Mouse (Mus musculus): ENCODE data around the gene Smc4. TPM values are rescaled to one million over a fixed set of nuclear protein-coding genes. Genes with fewer than 3 reads are reported as not detected.

The Smc4 gene
- polyA plus RNA-seq, 1 experiment from 2014 or later: 107 TPM

DNA sequence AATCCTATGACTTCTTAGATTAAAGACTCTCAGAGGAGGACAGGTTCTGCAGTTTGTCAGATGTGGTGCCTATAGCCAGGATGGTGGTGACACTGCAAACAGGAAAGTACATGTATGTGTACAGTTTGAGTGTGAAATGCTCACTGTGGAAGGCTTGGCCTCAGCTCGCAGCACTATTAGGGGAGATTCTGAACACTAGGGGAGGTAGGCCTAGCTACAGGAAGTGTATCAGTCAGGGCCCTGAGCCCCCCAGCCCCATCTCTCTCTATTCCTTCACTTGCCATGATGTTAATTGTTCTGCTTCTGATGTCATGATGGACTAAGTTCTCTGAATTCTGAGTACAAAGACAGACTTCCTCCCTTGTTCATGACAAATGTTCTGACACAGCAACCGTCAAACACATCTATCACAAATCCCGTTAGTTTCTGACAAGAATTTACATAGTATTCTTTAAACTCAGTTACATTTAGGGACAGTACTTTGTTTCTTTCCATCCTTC is 35.4 kb upstream of the Smc4 start:
- H3K36me3 ChIP-seq (ENCODE audit: insufficient read depth, low read length): peaks cover 12% of the 10 kb centered on the region; the same call in 1 of the 2 replicates
- no peak overlapping the region for H3K4me3 ChIP-seq (replicated peaks; ENCODE audit: low read depth, low read length)
- no peak overlapping the region for H3K27ac ChIP-seq
- H3K4me1 ChIP-seq (replicated peaks; ENCODE audit: insufficient read depth, low read length): no peaks in the 10 kb centered on the region
- 81% methylated on average over 3 of the region's 3 CpGs for WGBS
- no peak overlapping the region for H3K9ac ChIP-seq (ENCODE audit: low read depth, low read length)
- H3K27me3 ChIP-seq (ENCODE audit: insufficient read depth, low read length): no peaks in the 10 kb centered on the region
- ATAC-seq (replicated peaks; ENCODE audit: low FRiP score, low read depth) (no peak), DNase-seq (ENCODE audit: low spot score) (no peak)
- no peak overlapping the region for H3K4me2 ChIP-seq (ENCODE audit: low read length)
- no peaks in the 10 kb centered on the region for H3K9me3 ChIP-seq (replicated peaks; ENCODE audit: low read length)
- no peak for TF ChIP-seq CTCF (IDR thresholded peaks at IDR 0.05; ENCODE audit: low read depth)

DNA sequence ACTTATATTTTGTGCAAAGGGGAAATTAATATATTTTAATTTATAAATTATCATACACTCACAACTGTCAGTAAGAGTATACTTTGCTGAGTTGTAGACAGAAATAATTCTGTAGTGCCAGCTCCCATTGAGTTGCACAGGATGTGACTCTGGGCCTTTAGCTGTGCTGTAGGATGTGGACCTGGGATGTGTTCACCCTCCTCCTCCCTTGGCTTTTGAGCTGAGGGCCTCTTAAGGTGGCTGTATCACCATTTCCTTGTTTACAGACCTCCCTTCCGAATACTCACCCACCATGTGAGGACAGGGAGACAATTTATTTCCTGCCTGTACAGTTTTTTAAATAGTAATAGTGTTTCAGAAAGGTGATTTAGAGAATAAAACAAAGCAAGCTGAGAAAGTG is 31.0 kb upstream of the Smc4 start:
- Histone ChIP-seq H3K4me1 (replicated peaks; ENCODE audit: insufficient read depth, low read length) (no peaks in the 10 kb centered on the region), H3K9ac (ENCODE audit: low read depth, low read length) (no peak overlapping the region), H3K27me3 (ENCODE audit: insufficient read depth, low read length) (no peaks in the 10 kb centered on the region), H3K9me3 (replicated peaks; ENCODE audit: low read length) (no peaks in the 10 kb centered on the region), H3K4me2 (ENCODE audit: low read length) (no peak overlapping the region), H3K27ac (no peak overlapping the region), H3K36me3 (ENCODE audit: insufficient read depth, low read length) (no peaks in the 10 kb centered on the region), H3K4me3 (replicated peaks; ENCODE audit: low read depth, low read length) (no peak overlapping the region)
- DNase-seq (ENCODE audit: low spot score) (no peak), ATAC-seq (replicated peaks; ENCODE audit: low FRiP score, low read depth) (no peak)
- WGBS: 28% methylated on average over 1 of the region's 1 CpGs
- TF ChIP-seq CTCF (IDR thresholded peaks at IDR 0.05; ENCODE audit: low read depth): no peak

DNA sequence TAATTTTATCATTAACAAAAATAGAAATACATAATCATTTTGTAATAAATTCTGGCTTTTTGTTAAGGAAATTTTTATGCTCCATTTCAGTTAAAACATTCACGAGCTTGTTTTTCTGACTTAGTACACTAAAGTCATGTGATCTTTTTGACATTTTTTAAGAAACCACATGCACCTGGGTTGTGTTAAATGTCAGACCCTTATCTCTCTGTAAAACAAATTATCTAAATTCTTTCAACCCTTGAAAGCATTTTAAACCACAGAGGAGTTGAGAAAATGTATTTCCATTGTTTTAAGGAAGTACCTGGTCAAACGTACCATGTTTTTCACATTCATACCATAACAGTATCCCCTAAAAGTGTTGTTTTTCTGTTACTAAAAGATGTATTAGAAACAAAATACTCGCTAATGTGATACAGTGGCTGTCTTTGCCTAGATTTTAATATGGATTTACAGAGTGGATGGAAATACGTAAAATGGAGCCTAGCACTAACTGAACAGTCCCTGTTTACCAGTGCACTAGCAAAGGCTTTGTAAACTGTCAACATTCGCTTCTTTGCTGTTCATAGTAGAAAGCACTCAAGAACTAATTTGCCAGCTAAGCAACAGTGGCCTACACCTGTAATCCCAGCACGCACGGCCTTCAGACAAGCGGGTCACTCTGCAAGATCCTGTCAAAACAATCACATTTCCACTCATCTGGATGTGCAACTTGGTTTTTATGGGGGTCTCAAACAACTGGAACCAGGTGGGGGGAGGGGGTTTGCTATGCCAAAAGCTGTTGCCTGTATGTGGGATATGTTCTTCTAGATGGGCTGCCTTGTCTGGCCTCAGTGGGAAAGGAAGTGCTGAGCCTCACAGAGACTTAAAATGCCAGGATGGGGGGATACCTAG is 29.7 kb upstream of the Smc4 start:
- no peak overlapping the region for H3K4me3 ChIP-seq (replicated peaks; ENCODE audit: low read depth, low read length)
- DNase-seq (ENCODE audit: low spot score) (no peak), ATAC-seq (replicated peaks; ENCODE audit: low FRiP score, low read depth) (no peak)
- no peak overlapping the region for H3K27ac ChIP-seq
- H3K4me1 ChIP-seq (replicated peaks; ENCODE audit: insufficient read depth, low read length): no peaks in the 10 kb centered on the region
- H3K27me3 ChIP-seq (ENCODE audit: insufficient read depth, low read length): no peaks in the 10 kb centered on the region
- no peak overlapping the region for H3K9ac ChIP-seq (ENCODE audit: low read depth, low read length)
- TF ChIP-seq CTCF (IDR thresholded peaks at IDR 0.05; ENCODE audit: low read depth): no peak
- 86% methylated on average over 8 of the region's 8 CpGs for WGBS
- no peaks in the 10 kb centered on the region for H3K9me3 ChIP-seq (replicated peaks; ENCODE audit: low read length)
- no peak overlapping the region for H3K4me2 ChIP-seq (ENCODE audit: low read length)
- no peaks in the 10 kb centered on the region for H3K36me3 ChIP-seq (ENCODE audit: insufficient read depth, low read length)

DNA sequence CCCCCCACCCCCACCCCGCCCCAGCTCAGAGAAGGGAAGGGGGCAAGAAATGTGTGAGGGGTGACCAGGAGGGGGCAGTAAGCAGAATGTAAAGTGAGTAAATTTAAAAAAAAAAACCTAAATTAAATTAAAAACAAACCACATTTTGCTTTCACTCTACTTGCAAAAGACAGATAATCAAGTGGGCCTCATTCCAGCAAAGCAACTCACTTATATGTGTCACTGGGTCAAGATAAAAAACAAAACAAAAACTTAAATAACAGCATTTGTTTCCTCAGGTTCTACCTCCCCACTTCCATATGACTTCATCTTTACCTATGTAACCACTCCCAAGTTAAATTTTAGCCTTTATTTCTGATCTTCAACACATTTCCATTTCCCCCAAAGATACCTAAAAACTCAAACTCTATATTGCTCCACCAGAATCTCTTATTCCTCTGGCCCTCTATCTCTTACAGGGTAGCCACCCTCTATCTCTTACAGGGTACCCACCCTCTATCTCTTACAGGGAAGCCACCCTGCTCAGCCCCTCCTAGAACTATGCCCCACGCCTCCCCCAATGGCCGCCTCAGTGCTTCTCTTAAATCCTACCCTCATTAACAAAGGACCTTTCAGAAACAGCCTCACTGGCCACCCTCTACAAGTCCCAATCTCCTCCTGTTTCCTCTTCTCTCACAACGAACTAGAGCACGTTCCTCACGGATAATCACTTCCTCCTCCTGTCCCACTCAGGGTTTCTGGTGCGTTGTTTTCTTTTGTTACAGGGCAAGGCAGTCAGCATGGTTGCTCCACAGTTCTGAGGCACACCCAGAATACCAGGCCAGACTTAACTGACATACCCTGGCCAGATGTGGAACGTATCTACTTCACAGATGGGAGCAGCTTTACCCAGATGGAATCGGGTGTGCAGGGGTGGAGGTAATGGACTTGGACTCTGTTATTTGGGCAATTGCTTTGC is 28.7 kb upstream of the Smc4 start:
- H3K36me3 ChIP-seq (ENCODE audit: insufficient read depth, low read length): no peaks in the 10 kb centered on the region
- H3K4me2 ChIP-seq (ENCODE audit: low read length): no peak overlapping the region
- ATAC-seq (replicated peaks; ENCODE audit: low FRiP score, low read depth) (no peak), DNase-seq (ENCODE audit: low spot score) (peak; percentile 7)
- H3K4me1 ChIP-seq (replicated peaks; ENCODE audit: insufficient read depth, low read length): no peaks in the 10 kb centered on the region
- no peak overlapping the region for H3K4me3 ChIP-seq (replicated peaks; ENCODE audit: low read depth, low read length)
- no peaks in the 10 kb centered on the region for H3K27me3 ChIP-seq (ENCODE audit: insufficient read depth, low read length)
- TF ChIP-seq CTCF (IDR thresholded peaks at IDR 0.05; ENCODE audit: low read depth): no peak
- H3K27ac ChIP-seq: no peak overlapping the region
- WGBS: 64% methylated on average over 9 of the region's 9 CpGs
- H3K9me3 ChIP-seq (replicated peaks; ENCODE audit: low read length): no peaks in the 10 kb centered on the region
- no peak overlapping the region for H3K9ac ChIP-seq (ENCODE audit: low read depth, low read length)

DNA sequence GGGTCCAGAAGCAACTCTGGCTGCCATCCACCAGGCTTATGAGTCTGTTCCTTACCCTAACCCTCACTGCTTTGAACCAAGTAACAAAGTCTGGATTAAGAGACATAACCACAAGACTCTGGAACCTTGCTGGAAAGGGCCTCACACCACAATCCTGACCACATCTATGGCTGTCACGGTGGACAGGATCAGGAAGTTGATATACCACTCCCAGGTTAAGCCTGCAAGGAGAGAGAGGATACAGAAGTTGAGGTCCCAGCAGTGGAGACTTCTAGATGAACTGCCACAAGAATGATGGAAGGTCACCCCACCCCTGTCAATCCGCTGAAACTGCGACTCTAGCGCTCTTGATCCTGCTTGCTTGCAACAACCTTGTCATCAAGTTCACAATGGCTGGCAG is 26.8 kb upstream of the Smc4 start:
- no peak overlapping the region for H3K9ac ChIP-seq (ENCODE audit: low read depth, low read length)
- WGBS: 90% methylated on average over 4 of the region's 4 CpGs
- H3K36me3 ChIP-seq (ENCODE audit: insufficient read depth, low read length): no peaks in the 10 kb centered on the region
- no peak overlapping the region for H3K4me3 ChIP-seq (replicated peaks; ENCODE audit: low read depth, low read length)
- DNase-seq (ENCODE audit: low spot score) (no peak), ATAC-seq (replicated peaks; ENCODE audit: low FRiP score, low read depth) (no peak)
- H3K27me3 ChIP-seq (ENCODE audit: insufficient read depth, low read length): no peaks in the 10 kb centered on the region
- no peak for TF ChIP-seq CTCF (IDR thresholded peaks at IDR 0.05; ENCODE audit: low read depth)
- H3K9me3 ChIP-seq (replicated peaks; ENCODE audit: low read length): no peaks in the 10 kb centered on the region
- H3K27ac ChIP-seq: no peak overlapping the region
- H3K4me2 ChIP-seq (ENCODE audit: low read length): no peak overlapping the region
- H3K4me1 ChIP-seq (replicated peaks; ENCODE audit: insufficient read depth, low read length): no peaks in the 10 kb centered on the region

DNA sequence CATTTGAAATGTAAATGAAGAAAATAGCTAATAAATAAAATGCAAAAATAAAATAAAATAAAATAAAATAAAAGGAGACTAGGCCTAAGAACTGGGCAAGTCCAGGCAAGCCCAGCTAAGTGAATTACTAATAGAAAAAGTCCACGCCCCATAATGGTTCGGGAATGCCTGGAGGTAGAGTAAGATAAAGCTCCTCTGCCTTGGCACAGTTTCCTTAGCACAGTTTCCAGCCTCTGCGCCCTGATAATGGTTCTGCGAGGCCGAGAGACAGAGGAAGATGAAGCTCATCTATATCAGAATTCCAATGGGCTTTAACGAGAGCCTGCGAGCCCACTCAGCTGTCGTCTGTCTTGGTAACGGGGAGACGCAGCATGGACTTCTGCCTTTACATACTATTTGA is 25.4 kb upstream of the Smc4 start:
- Histone ChIP-seq H3K36me3 (ENCODE audit: insufficient read depth, low read length) (no peaks in the 10 kb centered on the region), H3K4me3 (replicated peaks; ENCODE audit: low read depth, low read length) (no peak overlapping the region), H3K9ac (ENCODE audit: low read depth, low read length) (no peak overlapping the region), H3K27ac (no peak overlapping the region), H3K4me1 (replicated peaks; ENCODE audit: insufficient read depth, low read length) (no peaks in the 10 kb centered on the region), H3K4me2 (ENCODE audit: low read length) (no peak overlapping the region), H3K27me3 (ENCODE audit: insufficient read depth, low read length) (no peaks in the 10 kb centered on the region), H3K9me3 (replicated peaks; ENCODE audit: low read length) (no peaks in the 10 kb centered on the region)
- DNase-seq (ENCODE audit: low spot score) (no peak), ATAC-seq (replicated peaks; ENCODE audit: low FRiP score, low read depth) (no peak)
- no peak for TF ChIP-seq CTCF (IDR thresholded peaks at IDR 0.05; ENCODE audit: low read depth)
- WGBS: 90% methylated on average over 10 of the region's 10 CpGs
